Mouse (Mus musculus) gastrocnemius, adult 8-10 months (tissue): Measurements from ENCODE around the gene H2-M5. TPM values are rescaled to one million over a fixed set of nuclear protein-coding genes. Genes with fewer than 3 reads are reported as not detected.
A peak's percentile ranks its signal among the peaks of the same experiment; 100 is the strongest.
"Not testable (repeated sequence)": the region's sequence is repeated elsewhere in the genome, so short reads cannot be mapped to it uniquely, and the experiment has no call there.

Experiments
- DNase-seq, 2 experiments: peaks; one replicate each; pipeline ENCODE4 v3.0.0; 2022; ENCODE audit warnings: low spot score in 2 of 2
- total RNA-seq, 4 experiments: library from RNA; stranded (reverse); gene quantifications; 2 replicates each; pipeline ENCODE4 v1.2.4; 2022

Gene H2-M5
- total RNA-seq, 4 experiments from 2014 or later: not detected

GRCm38 (mm10) chr17:36993770-36994325 is 4.5 kb upstream of the H2-M5 start:
- DNase-seq: no peak

- DNase-seq: no peak
These were observed 3.2 kb upstream of the H2-M5 start for GRCm38 (mm10) chr17:36992336-36993104.

GRCm38 (mm10) chr17:36990630-36991029 is 1.3 kb upstream of the H2-M5 start:
- DNase-seq: not testable (repeated sequence)

- DNase-seq: no peak
These were observed 862 bp downstream of the H2-M5 start for GRCm38 (mm10) chr17:36988475-36988874.

- no peak for DNase-seq
These were observed 6.8 kb downstream of the H2-M5 start for GRCm38 (mm10) chr17:36982253-36983155.

GRCm38 (mm10) chr17:36981845-36982244 is 7.5 kb downstream of the H2-M5 start:
- no peak for DNase-seq

- DNase-seq: peak; percentile 13 to 48
These were observed 8.0 kb downstream of the H2-M5 start, which contains the start of gene 2410137M14Rik for GRCm38 (mm10) chr17:36981221-36981813. TSS of gene 2410137M14Rik (minus strand) at chr17:36981237.

GRCm38 (mm10) chr17:36973271-36973787 is 16.0 kb downstream of the H2-M5 start:
- DNase-seq: no peak

- DNase-seq: no peak
These were observed 16.5 kb downstream of the H2-M5 start for GRCm38 (mm10) chr17:36972791-36973190.

GRCm38 (mm10) chr17:36971172-36971850 is 18.0 kb downstream of the H2-M5 start:
- no peak for DNase-seq

GRCm38 (mm10) chr17:36970316-36970890 is 18.9 kb downstream of the H2-M5 start:
- no peak for DNase-seq

- DNase-seq: no peak
These were observed 22.5 kb downstream of the H2-M5 start for GRCm38 (mm10) chr17:36966875-36967274.

- no peak for DNase-seq
These were observed 28.2 kb downstream of the H2-M5 start for GRCm38 (mm10) chr17:36961125-36961524.

- no peak for DNase-seq
These were observed 30.5 kb downstream of the H2-M5 start for GRCm38 (mm10) chr17:36958884-36959283.

GRCm38 (mm10) chr17:36957999-36958743 is 31.2 kb downstream of the H2-M5 start, which contains the start of the genes Znrd1 and Znrd1as:
TSS of gene Znrd1 (minus strand) at chr17:36958559.
TSS of gene Znrd1as (plus strand) at chr17:36958592.
- DNase-seq: peak; percentile 90 to 94

GRCm38 (mm10) chr17:36953062-36953461 is 36.3 kb downstream of the H2-M5 start:
- no peak for DNase-seq

- no peak for DNase-seq
These were observed 36.7 kb downstream of the H2-M5 start for GRCm38 (mm10) chr17:36952631-36953030.

GRCm38 (mm10) chr17:36950981-36951947 is 38.1 kb downstream of the H2-M5 start, which contains the start of gene Ppp1r11:
TSS of gene Ppp1r11 (minus strand) at chr17:36951741.
- peak; percentile 91 to 94 for DNase-seq
